Mouse (Mus musculus) liver, embryonic 11.5 days (tissue): ENCODE data around the gene Syngap1. TPM values are rescaled to one million over a fixed set of nuclear protein-coding genes. Genes with fewer than 3 reads are reported as not detected.

ENCODE experiments used
- ATAC-seq: fragments of 200-750 bp; cut with Nextera tagmentation; replicated peaks from 2 replicates; pipeline ENCODE4 v1.8.0; 2017; ENCODE audit warnings: moderate number of reproducible peaks, mild to moderate bottlenecking, moderate TSS enrichment, moderate library complexity; ENCODE audit not compliant: low FRiP score
- DNase-seq: peaks from one replicate; pipeline ENCODE4 v3.0.0-alpha.2; 2017; ENCODE audit warnings: low spot score
- H3K27ac ChIP-seq: fragments of 300-500 bp; sonication (generic); 2 replicates; pipeline ENCODE4 v1.5.1; 2014; ENCODE audit warnings: mild to moderate bottlenecking, low read depth, low read length, control low read depth
- H3K27me3 ChIP-seq: fragments of 300-500 bp; sonication (generic); replicated peaks from 2 replicates; pipeline ENCODE4 v1.6.1; 2014; ENCODE audit warnings: low read length, mixed read lengths; ENCODE audit not compliant: control insufficient read depth, insufficient read depth
- H3K36me3 ChIP-seq: fragments of 300-500 bp; sonication (generic); 2 replicates; pipeline ENCODE4 v1.6.1; 2014; ENCODE audit warnings: mild to moderate bottlenecking, low read length, moderate library complexity, mixed read lengths; ENCODE audit not compliant: control insufficient read depth, insufficient read depth
- H3K4me1 ChIP-seq: fragments of 300-500 bp; sonication (generic); replicated peaks from 2 replicates; pipeline ENCODE4 v1.6.1; 2014; ENCODE audit warnings: low read length, mixed read lengths; ENCODE audit not compliant: control insufficient read depth, insufficient read depth
- H3K4me2 ChIP-seq: fragments of 300-500 bp; sonication (generic); 2 replicates; pipeline ENCODE4 v1.6.1; 2014; ENCODE audit warnings: mild to moderate bottlenecking, control low read depth, moderate library complexity
- H3K4me3 ChIP-seq: fragments of 300-500 bp; sonication (generic); 2 replicates; pipeline ENCODE4 v1.5.1; 2014; ENCODE audit warnings: low read depth, low read length, control low read depth
- H3K9ac ChIP-seq: fragments of 300-500 bp; sonication (generic); 2 replicates; pipeline ENCODE4 v1.6.1; 2014; ENCODE audit warnings: low read depth, low read length, control low read depth
- H3K9me3 ChIP-seq: fragments of 300-500 bp; sonication (generic); 2 replicates; pipeline ENCODE4 v1.6.1; 2016; ENCODE audit warnings: low read length, inconsistent platforms, mixed read lengths; ENCODE audit not compliant: control insufficient read depth
- WGBS: fragments of 180-500 bp; shearing (Covaris S2); extraction: QIAGEN DNeasy Blood & Tissue Kit; methylation state at CpG from one replicate; pipeline ENCODE4 v1.1.7; 2014; 5-methylcytosine and 5-hydroxymethylcytosine counted together
- polyA plus RNA-seq: library from polyadenylated mRNA; unstranded; fragments of >200 nt; fragmentation: Nextera tagmentation; extraction: Ambion mirVana; gene quantifications from 2 replicates; pipeline ENCODE4 v1.2.1, GENCODE M21; 2014

The Syngap1 gene
- polyA plus RNA-seq, 1 experiment from 2014 or later: 1.4 TPM

GRCm38 (mm10) chr17:26998283-26998682 lies 57.2 kb downstream of the Syngap1 start:
- WGBS: 65% methylated on average over 15 of the region's 15 CpGs

GRCm38 (mm10) chr17:26999996-27000395 lies 58.9 kb downstream of the Syngap1 start:
- no peaks in the 10 kb centered on the region; the same call in 1 of the 2 replicates for H3K27me3 ChIP-seq
- no peaks in the 10 kb centered on the region; the same call in 1 of the 2 replicates for H3K9me3 ChIP-seq
- no peak overlapping the region for H3K27ac ChIP-seq
- no peak overlapping the region for H3K9ac ChIP-seq
- no peak overlapping the region for H3K4me2 ChIP-seq
- ATAC-seq (no peak), DNase-seq (no peak)
- H3K4me1 ChIP-seq: peaks cover 9% of the 10 kb centered on the region; the same call in 1 of the 2 replicates
- 70% methylated on average over 12 of the region's 12 CpGs for WGBS
- no peaks in the 10 kb centered on the region for H3K36me3 ChIP-seq
- no peak overlapping the region for H3K4me3 ChIP-seq

More at GRCm38 (mm10) chr17:26998283-26998682, 57.2 kb downstream of the Syngap1 start:
- ATAC-seq (no peak), DNase-seq (no peak)
- no peak overlapping the region for H3K9ac ChIP-seq
- H3K27ac ChIP-seq: no peak overlapping the region
- H3K4me3 ChIP-seq: no peak overlapping the region
- no peak overlapping the region for H3K4me2 ChIP-seq
- H3K4me1 ChIP-seq: peaks cover 5% of the 10 kb centered on the region; the same call in 1 of the 2 replicates
- no peaks in the 10 kb centered on the region for H3K27me3 ChIP-seq
- no peaks in the 10 kb centered on the region for H3K9me3 ChIP-seq
- no peaks in the 10 kb centered on the region for H3K36me3 ChIP-seq

- Histone ChIP-seq H3K9me3 (no peaks in the 10 kb centered on the region; the same call in 1 of the 2 replicates), H3K4me1 (peaks cover 3% of the 10 kb centered on the region; the same call in 1 of the 2 replicates), H3K4me3 (no peak overlapping the region), H3K27me3 (no peaks in the 10 kb centered on the region; the same call in 1 of the 2 replicates), H3K4me2 (no peak overlapping the region), H3K36me3 (no peaks in the 10 kb centered on the region), H3K27ac (no peak overlapping the region), H3K9ac (no peak overlapping the region)
- DNase-seq (no peak), ATAC-seq (no peak)
- 71% methylated on average over 7 of the region's 7 CpGs for WGBS
Observed at GRCm38 (mm10) chr17:27001151-27001550, 60.1 kb downstream of the Syngap1 start.

GRCm38 (mm10) chr17:27001889-27002288 lies 60.8 kb downstream of the Syngap1 start:
- H3K27ac ChIP-seq: no peak overlapping the region
- no peak overlapping the region for H3K4me2 ChIP-seq
- no peak overlapping the region for H3K4me3 ChIP-seq
- H3K27me3 ChIP-seq: no peaks in the 10 kb centered on the region; the same call in 1 of the 2 replicates
- no peaks in the 10 kb centered on the region; the same call in 1 of the 2 replicates for H3K9me3 ChIP-seq
- DNase-seq (no peak), ATAC-seq (no peak)
- no peaks in the 10 kb centered on the region for H3K36me3 ChIP-seq
- H3K4me1 ChIP-seq: peaks cover 3% of the 10 kb centered on the region; the same call in 1 of the 2 replicates
- WGBS: 34% methylated on average over 6 of the region's 6 CpGs
- no peak overlapping the region for H3K9ac ChIP-seq

GRCm38 (mm10) chr17:27004431-27004830 lies 63.4 kb downstream of the Syngap1 start:
- no peaks in the 10 kb centered on the region; the same call in 1 of the 2 replicates for H3K27me3 ChIP-seq
- ATAC-seq (no peak), DNase-seq (peak; percentile 68)
- no peak overlapping the region for H3K9ac ChIP-seq
- no peak overlapping the region for H3K4me3 ChIP-seq
- no peak overlapping the region for H3K4me2 ChIP-seq
- no peaks in the 10 kb centered on the region; the same call in 1 of the 2 replicates for H3K9me3 ChIP-seq
- H3K27ac ChIP-seq: no peak overlapping the region
- H3K4me1 ChIP-seq: peaks cover 3% of the 10 kb centered on the region; the same call in 1 of the 2 replicates
- 30% methylated on average over 9 of the region's 9 CpGs for WGBS
- no peaks in the 10 kb centered on the region for H3K36me3 ChIP-seq

- Histone ChIP-seq H3K4me2 (no peak overlapping the region), H3K27me3 (no peaks in the 10 kb centered on the region; the same call in 1 of the 2 replicates), H3K9me3 (no peaks in the 10 kb centered on the region; the same call in 1 of the 2 replicates), H3K27ac (no peak overlapping the region), H3K9ac (no peak overlapping the region), H3K4me3 (no peak overlapping the region), H3K36me3 (no peaks in the 10 kb centered on the region), H3K4me1 (peaks cover 3% of the 10 kb centered on the region; the same call in 1 of the 2 replicates)
- 37% methylated on average over 19 of the region's 19 CpGs for WGBS
- DNase-seq (no peak), ATAC-seq (no peak)
Observed at GRCm38 (mm10) chr17:27004903-27005485, 63.9 kb downstream of the Syngap1 start.

GRCm38 (mm10) chr17:27005644-27006043 lies 64.6 kb downstream of the Syngap1 start:
- H3K36me3 ChIP-seq: no peaks in the 10 kb centered on the region
- H3K4me3 ChIP-seq: no peak overlapping the region
- H3K9me3 ChIP-seq: no peaks in the 10 kb centered on the region; the same call in 1 of the 2 replicates
- H3K4me1 ChIP-seq: peaks cover 3% of the 10 kb centered on the region; the same call in 1 of the 2 replicates
- no peak overlapping the region for H3K4me2 ChIP-seq
- no peak for ATAC-seq
- no peak overlapping the region for H3K27ac ChIP-seq
- 34% methylated on average over 11 of the region's 11 CpGs for WGBS
- no peaks in the 10 kb centered on the region; the same call in 1 of the 2 replicates for H3K27me3 ChIP-seq
- DNase-seq: no peak
- H3K9ac ChIP-seq: no peak overlapping the region

GRCm38 (mm10) chr17:27008277-27008676 lies 67.2 kb downstream of the Syngap1 start:
- Histone ChIP-seq H3K9ac (no peak overlapping the region), H3K4me1 (peaks cover 16% of the 10 kb centered on the region), H3K4me2 (no peak overlapping the region), H3K27me3 (no peaks in the 10 kb centered on the region; the same call in 1 of the 2 replicates), H3K27ac (no peak overlapping the region), H3K9me3 (no peaks in the 10 kb centered on the region; the same call in 1 of the 2 replicates), H3K36me3 (no peaks in the 10 kb centered on the region), H3K4me3 (no peak overlapping the region)
- WGBS: 48% methylated on average over 2 of the region's 2 CpGs
- DNase-seq (no peak), ATAC-seq (no peak)

GRCm38 (mm10) chr17:27011167-27011566 lies 70.1 kb downstream of the Syngap1 start:
- Histone ChIP-seq H3K4me3 (no peak overlapping the region), H3K4me1 (peaks cover 13% of the 10 kb centered on the region), H3K27me3 (no peaks in the 10 kb centered on the region), H3K36me3 (no peaks in the 10 kb centered on the region), H3K9ac (no peak overlapping the region), H3K4me2 (no peak overlapping the region), H3K9me3 (no peaks in the 10 kb centered on the region), H3K27ac (no peak overlapping the region)
- DNase-seq (no peak), ATAC-seq (no peak)
- 87% methylated on average over 10 of the region's 10 CpGs for WGBS
